In genomic region chr19:59405616-59406015, GRCm38 (mm10) we compare ENCODE assay signal across 21 mouse cellular contexts. TPM values are rescaled to one million over a fixed set of nuclear protein-coding genes. Genes with fewer than 3 reads are reported as not detected.
"Had no signal": no experiment of that assay in that cellular context is flagged by ENCODE, and none has a peak within 500 bp of the region (broad histone marks: within the 10 kb centered on the region; RNA-seq: fewer than 3 reads in every experiment).

No protein-coding gene starts in this region.

- H3K27me3 ChIP-seq: kidney, embryonic 15.5 days had no signal

- ATAC-seq: liver, postnatal 0 days; lung, postnatal 0 days; midbrain, embryonic 13.5 days; midbrain, embryonic 16.5 days had no signal

- H3K9me3 ChIP-seq: kidney, embryonic 15.5 days; limb, embryonic 12.5 days; limb, embryonic 15.5 days; midbrain, embryonic 13.5 days had no signal

- DNase-seq: kidney, adult 8-10 months; kidney, postnatal 10 days; kidney, postnatal 36 days; left cerebral cortex, postnatal 4 days; liver, postnatal 0 days; lung, embryonic 14.5 days; thymus, adult 18-20 months; thymus, postnatal 36 days had no signal

- H3K4me3 ChIP-seq: kidney, embryonic 15.5 days; limb, embryonic 12.5 days; limb, embryonic 15.5 days; midbrain, embryonic 13.5 days; myocyte had no signal

- H3K27ac ChIP-seq: kidney, embryonic 15.5 days; limb, embryonic 12.5 days; limb, embryonic 15.5 days; liver, embryonic 14.5 days; macrophage; midbrain, embryonic 13.5 days had no signal

- H3K36me3 ChIP-seq: kidney, embryonic 15.5 days; limb, embryonic 12.5 days; limb, embryonic 15.5 days; midbrain, embryonic 13.5 days had no signal

RNA-seq across cellular contexts. Expression of gene Emx2, which starts 52.6 kb away (rescaled TPM):
- total RNA-seq: monocyte, adult 5-6 weeks had no signal
- polyA plus RNA-seq: liver, postnatal 0 days; lung, embryonic 14.5 days; lung, postnatal 0 days; macrophage; myocyte; neural tube, embryonic 14.5 days; small intestine, adult 2 months; spleen, adult 2 months had no signal
